Mouse (Mus musculus): ENCODE data around the gene D930020B18Rik.
A peak's percentile ranks its signal among the peaks of the same experiment; 100 is the strongest.

The D930020B18Rik gene

GRCm38 (mm10) chr10:121640150-121640930 is 1.0 kb upstream of the D930020B18Rik start:
- peak; percentile 38 to 40 for DNase-seq

GRCm38 (mm10) chr10:121640944-121641271 is 480 bp upstream of the D930020B18Rik start:
- DNase-seq = no peak

GRCm38 (mm10) chr10:121642054-121642947 is 913 bp downstream of the D930020B18Rik start:
- DNase-seq = no peak

- no peak for DNase-seq
These were observed 4.9 kb downstream of the D930020B18Rik start for GRCm38 (mm10) chr10:121646294-121646693.

- no peak for DNase-seq
These were observed 11.7 kb downstream of the D930020B18Rik start for GRCm38 (mm10) chr10:121653079-121653478.

GRCm38 (mm10) chr10:121655907-121656306 is 14.5 kb downstream of the D930020B18Rik start:
- no peak for DNase-seq

GRCm38 (mm10) chr10:121662711-121663110 is 21.3 kb downstream of the D930020B18Rik start:
- DNase-seq = no peak

GRCm38 (mm10) chr10:121663599-121663998 is 22.2 kb downstream of the D930020B18Rik start:
- DNase-seq = peak in 1 of 2 experiments; percentile 18

GRCm38 (mm10) chr10:121665631-121666145 is 24.3 kb downstream of the D930020B18Rik start:
- no peak for DNase-seq

- no peak for DNase-seq
These were observed 27.7 kb downstream of the D930020B18Rik start for GRCm38 (mm10) chr10:121669103-121669502.

GRCm38 (mm10) chr10:121677019-121677418 is 35.6 kb downstream of the D930020B18Rik start:
- no peak for DNase-seq

- no peak for DNase-seq
These were observed 39.5 kb downstream of the D930020B18Rik start for GRCm38 (mm10) chr10:121680902-121681301.

GRCm38 (mm10) chr10:121682539-121682938 is 41.2 kb downstream of the D930020B18Rik start:
- DNase-seq = no peak

- DNase-seq = peak; percentile 47 to 48
These were observed 44.8 kb downstream of the D930020B18Rik start for GRCm38 (mm10) chr10:121686153-121686660.

- DNase-seq = peak in 1 of 2 experiments; percentile 18
These were observed 46.1 kb downstream of the D930020B18Rik start for GRCm38 (mm10) chr10:121687511-121687910.

- DNase-seq = peak; percentile 82 to 83
These were observed 48.4 kb downstream of the D930020B18Rik start for GRCm38 (mm10) chr10:121689591-121690314.

- DNase-seq = no peak
These were observed 51.7 kb downstream of the D930020B18Rik start for GRCm38 (mm10) chr10:121692944-121693579.

GRCm38 (mm10) chr10:121694567-121694966 is 53.2 kb downstream of the D930020B18Rik start:
- no peak for DNase-seq

GRCm38 (mm10) chr10:121701296-121702248 is 60.2 kb downstream of the D930020B18Rik start:
- DNase-seq = peak; percentile 77 to 82

- peak; percentile 32 to 33 for DNase-seq
These were observed 62.2 kb downstream of the D930020B18Rik start for GRCm38 (mm10) chr10:121703619-121704018.

GRCm38 (mm10) chr10:121704871-121705270 is 63.5 kb downstream of the D930020B18Rik start:
- no peak for DNase-seq
